Mouse (Mus musculus): ENCODE results near the gene Olfr222. TPM values are rescaled to one million over a fixed set of nuclear protein-coding genes. Genes with fewer than 3 reads are reported as not detected.
"Not testable (repeated sequence)": the region's sequence is repeated elsewhere in the genome, so short reads cannot be mapped to it uniquely, and the experiment has no call there.

Olfr222 gene
- polyA plus RNA-seq (2015; fragmentation: Nextera tagmentation; extraction: Ambion mirVana): not detected in 2 replicates

DNA sequence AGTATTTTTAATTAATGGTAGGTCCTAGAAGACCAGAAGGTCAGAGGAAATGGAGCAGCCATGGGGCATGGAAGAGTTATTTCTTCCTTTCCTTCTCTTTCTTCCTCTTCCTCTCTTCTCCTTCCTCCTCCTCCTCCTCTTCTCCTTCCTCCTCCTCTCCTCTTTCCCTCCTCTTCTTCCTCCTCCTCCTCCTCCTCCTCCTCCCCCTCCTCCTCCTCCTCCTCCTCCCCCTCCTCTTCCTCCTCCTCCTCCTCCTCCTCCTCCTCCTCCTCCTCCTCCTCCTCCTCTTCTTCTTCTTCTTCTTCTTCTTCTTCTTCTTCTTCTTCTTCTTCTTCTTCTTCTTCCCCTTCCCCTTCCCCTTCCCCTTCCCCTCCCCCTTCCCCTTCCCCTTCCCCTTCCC is at the start of gene Olfr222:
TSS of gene Olfr222 (minus strand) at position 101 of the 400 bp plus-strand sequence.
- H3K27ac ChIP-seq (replicated peaks); H3K9ac ChIP-seq (replicated peaks); H3K4me3 ChIP-seq (replicated peaks); H3K9me3 ChIP-seq (replicated peaks); H3K4me2 ChIP-seq; ATAC-seq (ENCODE audit: low FRiP score); H3K27me3 ChIP-seq (replicated peaks); H3K36me3 ChIP-seq; H3K4me1 ChIP-seq: not testable (repeated sequence)

DNA sequence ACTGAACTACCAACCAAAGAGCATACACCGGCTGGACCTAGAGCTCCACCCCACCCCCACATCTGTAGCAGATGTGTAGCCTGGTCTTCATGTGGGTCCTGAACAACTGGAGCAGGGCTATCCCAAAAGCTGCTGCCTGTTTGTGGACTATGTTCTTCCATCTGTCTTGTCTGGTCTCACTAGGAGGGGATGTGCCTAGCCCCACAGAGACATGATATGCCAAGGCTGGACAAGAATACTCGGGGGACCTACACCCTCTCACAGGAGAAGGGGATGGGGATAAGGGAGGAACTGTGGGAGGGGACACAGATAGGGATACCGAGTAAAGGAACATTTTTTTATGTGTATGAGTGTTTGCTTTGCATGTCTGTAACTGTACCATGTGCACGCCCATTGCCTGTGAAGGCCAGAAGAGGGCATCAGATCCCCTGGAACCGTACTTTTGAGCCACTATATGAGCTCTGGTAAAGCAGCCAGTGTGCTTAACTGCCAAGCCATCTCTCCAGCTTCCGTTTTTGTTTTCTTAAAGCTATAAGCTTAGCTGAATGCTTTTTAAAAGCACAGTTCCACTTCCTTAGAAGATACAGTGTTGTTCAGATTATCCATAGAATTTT is 48.1 kb upstream of the Olfr222 start:
- Histone ChIP-seq H3K4me1 (no peaks in the 10 kb centered on the region), H3K4me3 (replicated peaks) (no peak overlapping the region), H3K27ac (replicated peaks) (no peak overlapping the region), H3K4me2 (no peak overlapping the region), H3K9ac (replicated peaks) (no peak overlapping the region), H3K9me3 (replicated peaks) (no peaks in the 10 kb centered on the region), H3K36me3 (no peaks in the 10 kb centered on the region), H3K27me3 (replicated peaks) (no peaks in the 10 kb centered on the region)
- 36% methylated on average over 6 of the region's 6 CpGs for WGBS
- peak; percentile 55; the same call in 1 of the 2 replicates for ATAC-seq (ENCODE audit: low FRiP score)

DNA sequence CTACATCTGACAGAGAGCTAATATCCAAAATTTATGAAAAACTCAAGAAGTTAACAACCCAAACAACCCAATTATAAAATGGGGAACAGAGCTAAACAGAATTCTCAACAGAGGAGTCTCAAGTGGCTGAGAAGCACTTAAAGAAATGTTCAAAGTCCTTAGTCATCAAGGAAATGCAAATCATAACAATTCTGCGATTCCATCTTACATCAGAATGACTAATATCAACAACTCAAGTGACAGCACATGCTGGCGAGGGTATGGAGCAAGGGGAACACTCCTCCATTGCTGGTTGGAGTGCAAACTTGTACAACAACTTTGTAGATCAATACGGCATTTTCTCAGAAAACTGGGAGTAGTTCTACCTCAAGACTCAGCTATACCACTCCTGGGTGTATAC is 46.2 kb upstream of the Olfr222 start:
- 81% methylated on average over 3 of the region's 3 CpGs for WGBS
- H3K4me1 ChIP-seq: no peaks in the 10 kb centered on the region
- H3K4me2 ChIP-seq: no peak overlapping the region
- no peaks in the 10 kb centered on the region for H3K9me3 ChIP-seq (replicated peaks)
- no peak for ATAC-seq (ENCODE audit: low FRiP score)
- H3K36me3 ChIP-seq: no peaks in the 10 kb centered on the region
- no peaks in the 10 kb centered on the region for H3K27me3 ChIP-seq (replicated peaks)
- no peak overlapping the region for H3K27ac ChIP-seq (replicated peaks)
- no peak overlapping the region for H3K4me3 ChIP-seq (replicated peaks)
- H3K9ac ChIP-seq (replicated peaks): no peak overlapping the region

DNA sequence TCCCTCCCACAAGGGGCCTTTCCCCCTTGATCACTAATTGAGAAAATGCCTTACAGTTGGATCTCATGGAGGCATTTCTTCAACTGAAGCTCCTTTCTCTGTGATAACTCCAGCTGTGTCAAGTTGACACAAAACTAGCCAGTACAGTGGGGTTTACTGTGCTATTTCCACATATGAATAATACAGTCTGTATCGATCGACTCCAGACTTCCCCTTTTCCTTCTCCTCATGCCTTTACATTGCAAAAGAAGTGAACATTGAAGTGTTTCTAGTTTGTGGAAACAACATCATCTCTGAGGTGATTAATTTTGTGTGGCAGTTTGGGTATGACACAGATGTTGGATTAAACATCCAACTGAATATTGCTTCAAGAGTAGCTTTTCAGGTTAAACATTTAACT is 41.0 kb upstream of the Olfr222 start:
- H3K27me3 ChIP-seq (replicated peaks); H3K9ac ChIP-seq (replicated peaks); H3K4me2 ChIP-seq; H3K9me3 ChIP-seq (replicated peaks); ATAC-seq (ENCODE audit: low FRiP score); H3K27ac ChIP-seq (replicated peaks); H3K4me3 ChIP-seq (replicated peaks); H3K36me3 ChIP-seq; H3K4me1 ChIP-seq: not testable (repeated sequence)
- WGBS: 97% methylated on average over 2 of the region's 2 CpGs

DNA sequence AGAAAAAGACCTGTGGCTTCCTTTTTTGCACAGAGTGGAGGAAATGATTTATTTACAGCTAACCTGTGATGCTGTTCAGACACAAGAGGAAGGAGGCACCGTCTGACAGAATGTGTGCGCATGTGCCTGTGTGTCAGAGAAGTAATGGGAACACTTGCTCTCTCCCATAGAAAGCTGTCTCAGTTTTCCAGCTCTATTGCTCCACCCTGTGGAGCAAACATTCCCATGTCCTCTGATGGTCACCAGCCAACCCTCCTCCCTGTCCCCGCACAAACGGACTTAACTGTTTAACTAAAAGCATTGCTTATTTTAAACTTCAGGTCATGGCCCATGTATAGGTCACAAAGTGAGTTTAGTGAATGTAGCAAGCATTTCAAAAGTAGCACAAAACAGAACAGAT is 38.1 kb upstream of the Olfr222 start:
- 61% methylated on average over 4 of the region's 4 CpGs for WGBS
- no peak overlapping the region for H3K4me2 ChIP-seq
- no peaks in the 10 kb centered on the region for H3K36me3 ChIP-seq
- no peaks in the 10 kb centered on the region for H3K27me3 ChIP-seq (replicated peaks)
- ATAC-seq (ENCODE audit: low FRiP score): no peak
- H3K9me3 ChIP-seq (replicated peaks): no peaks in the 10 kb centered on the region
- no peak overlapping the region for H3K9ac ChIP-seq (replicated peaks)
- H3K4me3 ChIP-seq (replicated peaks): no peak overlapping the region
- H3K27ac ChIP-seq (replicated peaks): no peak overlapping the region
- no peaks in the 10 kb centered on the region for H3K4me1 ChIP-seq

DNA sequence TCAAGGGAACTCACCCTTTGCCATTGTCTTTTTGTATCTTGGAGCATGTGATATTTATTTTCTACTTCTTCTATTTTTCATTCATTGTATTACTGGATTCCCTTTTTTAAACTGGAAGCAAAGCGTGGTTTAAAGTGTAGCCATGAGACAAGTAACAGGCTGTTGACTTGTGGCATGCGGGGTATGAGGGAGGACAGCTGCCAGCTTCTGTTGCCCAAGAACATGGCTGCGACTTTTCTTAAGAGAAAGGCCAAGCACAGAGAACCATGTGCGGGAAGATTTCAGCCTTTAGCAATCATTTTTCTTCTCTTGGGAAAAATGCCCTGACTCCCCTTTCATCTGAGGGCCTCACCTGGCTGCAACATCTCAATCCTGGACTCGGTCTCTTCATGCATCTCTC is 35.6 kb upstream of the Olfr222 start:
- H3K27me3 ChIP-seq (replicated peaks): no peaks in the 10 kb centered on the region
- no peak overlapping the region for H3K27ac ChIP-seq (replicated peaks)
- H3K4me2 ChIP-seq: no peak overlapping the region
- no peak overlapping the region for H3K9ac ChIP-seq (replicated peaks)
- H3K4me1 ChIP-seq: no peaks in the 10 kb centered on the region
- H3K4me3 ChIP-seq (replicated peaks): no peak overlapping the region
- no peaks in the 10 kb centered on the region for H3K36me3 ChIP-seq
- no peak for ATAC-seq (ENCODE audit: low FRiP score)
- WGBS: 83% methylated on average over 5 of the region's 5 CpGs
- no peaks in the 10 kb centered on the region for H3K9me3 ChIP-seq (replicated peaks)

DNA sequence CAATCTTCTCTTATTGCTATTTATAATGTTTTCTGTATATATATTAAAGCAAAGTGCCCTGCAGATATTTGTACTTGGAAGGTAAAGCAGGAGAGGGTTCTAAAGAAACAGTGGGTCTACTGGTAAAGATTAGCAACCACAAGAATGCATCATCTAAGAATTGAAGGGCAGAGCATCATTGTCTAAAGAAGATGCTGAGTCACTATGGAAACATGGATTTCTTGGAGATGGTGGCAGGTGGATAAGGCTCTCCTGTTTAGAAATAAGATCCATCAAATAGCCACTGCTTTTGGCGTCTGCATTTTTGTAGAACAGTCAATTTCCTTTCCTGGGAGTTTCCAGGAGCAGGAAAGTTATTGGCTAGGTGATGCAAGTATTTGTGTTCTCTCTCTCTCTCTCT is 26.3 kb upstream of the Olfr222 start:
- Histone ChIP-seq H3K4me3 (replicated peaks) (no peak overlapping the region), H3K27me3 (replicated peaks) (no peaks in the 10 kb centered on the region), H3K9me3 (replicated peaks) (no peaks in the 10 kb centered on the region), H3K4me1 (no peaks in the 10 kb centered on the region), H3K4me2 (no peak overlapping the region), H3K9ac (replicated peaks) (no peak overlapping the region), H3K27ac (replicated peaks) (no peak overlapping the region), H3K36me3 (no peaks in the 10 kb centered on the region)
- WGBS: 73% methylated on average over 1 of the region's 1 CpGs
- no peak for ATAC-seq (ENCODE audit: low FRiP score)

DNA sequence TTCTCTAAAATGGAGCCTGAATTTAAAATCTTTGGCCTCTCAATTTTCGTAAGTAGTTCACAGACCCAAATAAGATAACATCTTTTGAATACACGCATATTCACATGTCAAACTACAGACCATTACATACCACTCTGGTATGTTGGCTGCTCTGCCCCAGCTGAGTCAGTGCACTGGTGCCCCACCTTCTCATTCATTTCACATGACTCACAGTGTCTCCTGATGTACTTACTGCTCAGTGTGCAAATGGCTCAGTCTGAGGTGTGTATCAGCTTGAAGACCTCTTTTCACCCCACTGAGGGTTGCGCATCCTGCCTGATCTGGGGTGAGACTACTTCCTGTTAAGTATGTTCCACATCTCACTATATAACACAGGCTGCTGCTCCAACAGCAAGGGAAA is 24.8 kb upstream of the Olfr222 start:
- Histone ChIP-seq H3K4me1 (no peaks in the 10 kb centered on the region), H3K4me3 (replicated peaks) (no peak overlapping the region), H3K9ac (replicated peaks) (no peak overlapping the region), H3K9me3 (replicated peaks) (no peaks in the 10 kb centered on the region), H3K27me3 (replicated peaks) (no peaks in the 10 kb centered on the region), H3K36me3 (no peaks in the 10 kb centered on the region), H3K4me2 (no peak overlapping the region), H3K27ac (replicated peaks) (no peak overlapping the region)
- 87% methylated on average over 3 of the region's 3 CpGs for WGBS
- ATAC-seq (ENCODE audit: low FRiP score): no peak

DNA sequence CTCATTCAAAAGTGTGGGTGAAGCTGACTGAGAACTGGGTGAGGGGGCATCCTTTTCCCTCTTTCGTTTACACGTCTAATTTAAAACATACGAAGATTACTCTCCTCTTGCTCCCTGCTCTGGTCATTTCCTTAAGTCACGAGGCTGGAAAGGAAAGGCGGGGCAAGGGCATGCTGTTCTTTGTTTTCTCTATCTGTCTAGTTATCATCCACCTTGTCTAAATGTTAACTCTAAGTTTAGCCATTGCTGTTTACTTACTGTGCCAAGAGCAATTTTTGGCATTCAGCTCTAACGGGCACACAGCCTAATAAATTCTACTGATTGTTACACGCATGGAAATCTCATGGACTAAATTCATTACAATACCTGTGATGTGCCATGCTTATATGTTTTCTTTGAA is 23.2 kb upstream of the Olfr222 start:
- 79% methylated on average over 7 of the region's 7 CpGs for WGBS
- H3K27me3 ChIP-seq (replicated peaks): no peaks in the 10 kb centered on the region
- no peaks in the 10 kb centered on the region for H3K36me3 ChIP-seq
- H3K4me3 ChIP-seq (replicated peaks): no peak overlapping the region
- no peaks in the 10 kb centered on the region for H3K4me1 ChIP-seq
- ATAC-seq (ENCODE audit: low FRiP score): no peak
- H3K9me3 ChIP-seq (replicated peaks): no peaks in the 10 kb centered on the region
- no peak overlapping the region for H3K4me2 ChIP-seq
- H3K9ac ChIP-seq (replicated peaks): no peak overlapping the region
- no peak overlapping the region for H3K27ac ChIP-seq (replicated peaks)

DNA sequence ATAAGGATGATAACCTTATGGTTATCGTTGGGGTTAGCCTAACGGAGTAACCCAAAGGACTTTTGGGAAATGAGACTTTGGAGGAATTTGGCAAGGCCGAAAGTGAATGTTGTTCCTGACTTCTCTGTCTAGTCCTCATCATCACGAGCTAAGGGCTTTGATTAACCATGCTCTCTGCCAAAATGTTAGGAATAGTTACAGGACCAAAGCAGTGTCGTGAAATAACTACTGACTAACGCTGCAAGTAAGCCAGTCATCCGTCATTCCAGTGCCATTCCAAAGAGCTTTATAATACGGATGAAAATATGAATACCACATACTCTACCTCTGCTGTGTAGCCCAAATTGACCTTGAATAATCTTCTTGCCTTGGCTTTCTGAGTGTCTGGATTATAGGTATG is 20.9 kb upstream of the Olfr222 start:
- 92% methylated on average over 8 of the region's 8 CpGs for WGBS
- H3K36me3 ChIP-seq: no peaks in the 10 kb centered on the region
- no peak overlapping the region for H3K4me3 ChIP-seq (replicated peaks)

DNA sequence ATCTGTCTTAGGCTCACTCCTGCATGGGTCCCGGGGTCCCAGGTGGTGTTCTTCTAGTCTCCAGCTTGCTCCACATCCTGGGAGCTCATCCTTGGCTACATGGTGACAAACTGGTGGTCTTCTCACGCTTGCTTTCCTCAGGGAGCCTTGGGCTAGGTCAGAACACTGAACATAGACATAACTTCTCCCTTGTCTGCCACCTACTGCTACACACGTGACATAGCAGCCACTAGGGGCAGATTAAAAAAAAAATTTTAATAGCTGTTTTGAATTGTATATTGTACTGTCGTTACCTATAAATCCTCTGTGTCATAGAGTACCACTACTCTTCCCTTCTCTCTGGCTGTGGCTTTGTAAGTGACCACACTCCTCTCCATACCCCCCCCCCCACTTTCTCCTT is 20.1 kb upstream of the Olfr222 start:
- Histone ChIP-seq H3K27me3 (replicated peaks) (no peaks in the 10 kb centered on the region), H3K4me1 (no peaks in the 10 kb centered on the region), H3K9ac (replicated peaks) (no peak overlapping the region), H3K9me3 (replicated peaks) (no peaks in the 10 kb centered on the region), H3K27ac (replicated peaks) (no peak overlapping the region), H3K36me3 (no peaks in the 10 kb centered on the region), H3K4me2 (no peak overlapping the region), H3K4me3 (replicated peaks) (no peak overlapping the region)
- 50% methylated on average over 4 of the region's 4 CpGs for WGBS
- ATAC-seq (ENCODE audit: low FRiP score): no peak

More for the DNA sequence above, 20.9 kb upstream of the Olfr222 start:
- no peak overlapping the region for H3K27ac ChIP-seq (replicated peaks)
- H3K27me3 ChIP-seq (replicated peaks): no peaks in the 10 kb centered on the region
- no peaks in the 10 kb centered on the region for H3K4me1 ChIP-seq
- no peaks in the 10 kb centered on the region for H3K9me3 ChIP-seq (replicated peaks)
- no peak overlapping the region for H3K9ac ChIP-seq (replicated peaks)
- ATAC-seq (ENCODE audit: low FRiP score): no peak
- no peak overlapping the region for H3K4me2 ChIP-seq

DNA sequence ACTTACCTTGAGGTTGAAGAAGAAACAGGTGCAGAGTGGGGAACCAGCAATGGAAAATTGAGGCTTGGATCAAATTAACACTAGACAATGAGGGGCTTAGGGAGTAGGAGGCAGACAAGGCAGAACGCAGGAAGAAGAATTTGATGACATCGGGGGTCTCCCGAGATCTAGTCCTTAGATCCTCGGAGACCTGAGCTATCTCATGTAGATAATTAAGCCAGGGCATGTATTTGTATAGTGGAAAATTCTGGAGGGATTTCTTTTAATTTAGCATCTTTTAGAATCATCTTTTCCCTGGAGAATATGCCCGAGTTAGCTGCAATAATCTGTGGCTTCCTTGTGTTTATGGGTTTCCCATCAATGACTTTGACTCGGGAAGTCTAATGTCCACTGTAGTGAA is 17.2 kb upstream of the Olfr222 start, which contains the start of gene Olfr223:
TSS of gene Olfr223 (minus strand) at position 101 of the 400 bp plus-strand sequence.
- no peaks in the 10 kb centered on the region for H3K27me3 ChIP-seq (replicated peaks)
- H3K4me1 ChIP-seq: no peaks in the 10 kb centered on the region
- no peak within 1 kb of the TSS for H3K4me3 ChIP-seq (replicated peaks)
- H3K9ac ChIP-seq (replicated peaks): no peak within 1 kb of the TSS
- H3K9me3 ChIP-seq (replicated peaks): no peaks in the 10 kb centered on the region
- no peaks in the 10 kb centered on the region for H3K36me3 ChIP-seq
- H3K4me2 ChIP-seq: no peak within 1 kb of the TSS
- ATAC-seq (ENCODE audit: low FRiP score): no peak
- no peak within 1 kb of the TSS for H3K27ac ChIP-seq (replicated peaks)
- WGBS: 76% methylated on average over 6 of the region's 6 CpGs

DNA sequence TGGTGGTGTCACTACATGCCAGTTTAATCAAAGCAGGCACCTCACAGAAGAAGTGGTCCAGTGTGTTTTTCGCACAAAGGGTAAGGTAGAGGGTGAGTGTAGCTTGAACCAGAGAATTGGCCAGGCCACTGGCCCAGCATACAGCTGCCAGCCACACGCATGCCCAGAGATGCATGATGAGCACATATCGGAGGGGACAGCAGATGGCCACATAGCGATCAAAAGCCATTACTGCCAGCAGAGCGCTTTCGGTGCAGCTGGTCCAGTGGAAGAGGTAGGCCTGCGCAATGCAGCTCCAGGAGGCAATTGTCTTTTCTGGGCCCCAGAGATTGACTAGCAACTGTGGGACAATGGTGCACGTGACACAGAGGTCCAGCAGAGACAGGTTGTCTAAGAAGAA is 13.5 kb upstream of the Olfr222 start:
- Histone ChIP-seq H3K4me2 (no peak overlapping the region), H3K36me3 (no peaks in the 10 kb centered on the region), H3K9ac (replicated peaks) (no peak overlapping the region), H3K4me3 (replicated peaks) (no peak overlapping the region), H3K27ac (replicated peaks) (no peak overlapping the region), H3K27me3 (replicated peaks) (0 out of 2 replicates have a peak, but pooled peaks cover 2% of the 10 kb centered on the region), H3K4me1 (no peaks in the 10 kb centered on the region), H3K9me3 (replicated peaks) (no peaks in the 10 kb centered on the region)
- no peak for ATAC-seq (ENCODE audit: low FRiP score)
- 88% methylated on average over 8 of the region's 8 CpGs for WGBS
